Mouse (Mus musculus): Measurements from ENCODE around the gene Cables2. TPM values are rescaled to one million over a fixed set of nuclear protein-coding genes. Genes with fewer than 3 reads are reported as not detected.
"Not testable (repeated sequence)": the region's sequence is repeated elsewhere in the genome, so short reads cannot be mapped to it uniquely, and the experiment has no call there.

Cables2 gene
- polyA plus RNA-seq, 1 experiment: 10.3 TPM

- no peak overlapping the region for H3K4me3 ChIP-seq (ENCODE audit: insufficient read depth, low read length)
- TF ChIP-seq CTCF (IDR thresholded peaks at IDR 0.05; ENCODE audit: low read depth, low read length): no peak
- TF ChIP-seq POLR2A (IDR thresholded peaks at IDR 0.05; ENCODE audit: borderline replicate concordance, low read depth, low read length): no peak
- H3K27ac ChIP-seq (ENCODE audit: insufficient read depth, low read depth, low read length): peak overlapping the region; percentile 6; the same call in 1 of the 2 replicates
- H3K4me1 ChIP-seq (ENCODE audit: control insufficient read depth, insufficient read depth, low read length): peaks cover 24% of the 10 kb centered on the region
Observed at GRCm38 (mm10) chr2:180270537-180271255, 2.6 kb downstream of the Cables2 start.

- TF ChIP-seq POLR2A (IDR thresholded peaks at IDR 0.05; ENCODE audit: borderline replicate concordance, low read depth, low read length): no peak
- no peak for TF ChIP-seq CTCF (IDR thresholded peaks at IDR 0.05; ENCODE audit: low read depth, low read length)
- Histone ChIP-seq H3K4me1 (ENCODE audit: control insufficient read depth, insufficient read depth, low read length) (peaks cover 24% of the 10 kb centered on the region), H3K4me3 (ENCODE audit: insufficient read depth, low read length) (no peak overlapping the region), H3K27ac (ENCODE audit: insufficient read depth, low read depth, low read length) (no peak overlapping the region)
Observed at GRCm38 (mm10) chr2:180269329-180269728, 4.0 kb downstream of the Cables2 start.

GRCm38 (mm10) chr2:180267955-180268354 lies 5.3 kb downstream of the Cables2 start:
- TF ChIP-seq CTCF (IDR thresholded peaks at IDR 0.05; ENCODE audit: low read depth, low read length): no peak
- no peak for TF ChIP-seq POLR2A (IDR thresholded peaks at IDR 0.05; ENCODE audit: borderline replicate concordance, low read depth, low read length)
- H3K4me1 ChIP-seq (ENCODE audit: control insufficient read depth, insufficient read depth, low read length): peaks cover 24% of the 10 kb centered on the region
- H3K27ac ChIP-seq (ENCODE audit: insufficient read depth, low read depth, low read length): no peak overlapping the region
- no peak overlapping the region for H3K4me3 ChIP-seq (ENCODE audit: insufficient read depth, low read length)

- no peak overlapping the region for H3K27ac ChIP-seq (ENCODE audit: insufficient read depth, low read depth, low read length)
- no peak for TF ChIP-seq POLR2A (IDR thresholded peaks at IDR 0.05; ENCODE audit: borderline replicate concordance, low read depth, low read length)
- no peak for TF ChIP-seq CTCF (IDR thresholded peaks at IDR 0.05; ENCODE audit: low read depth, low read length)
Observed at GRCm38 (mm10) chr2:180262891-180263290, 10.4 kb downstream of the Cables2 start.

GRCm38 (mm10) chr2:180262441-180262840 lies 10.9 kb downstream of the Cables2 start:
- Histone ChIP-seq H3K4me1 (ENCODE audit: control insufficient read depth, insufficient read depth, low read length) (no peaks in the 10 kb centered on the region), H3K27ac (ENCODE audit: insufficient read depth, low read depth, low read length) (no peak overlapping the region), H3K4me3 (ENCODE audit: insufficient read depth, low read length) (no peak overlapping the region)
- TF ChIP-seq CTCF (IDR thresholded peaks at IDR 0.05; ENCODE audit: low read depth, low read length) (no peak), POLR2A (IDR thresholded peaks at IDR 0.05; ENCODE audit: borderline replicate concordance, low read depth, low read length) (no peak)

More at GRCm38 (mm10) chr2:180262891-180263290, 10.4 kb downstream of the Cables2 start:
- H3K4me3 ChIP-seq (ENCODE audit: insufficient read depth, low read length): no peak overlapping the region
- H3K4me1 ChIP-seq (ENCODE audit: control insufficient read depth, insufficient read depth, low read length): no peaks in the 10 kb centered on the region

- Histone ChIP-seq H3K27ac (ENCODE audit: insufficient read depth, low read depth, low read length) (no peak overlapping the region), H3K4me1 (ENCODE audit: control insufficient read depth, insufficient read depth, low read length) (no peaks in the 10 kb centered on the region), H3K4me3 (ENCODE audit: insufficient read depth, low read length) (no peak overlapping the region)
- no peak for TF ChIP-seq POLR2A (IDR thresholded peaks at IDR 0.05; ENCODE audit: borderline replicate concordance, low read depth, low read length)
- TF ChIP-seq CTCF (IDR thresholded peaks at IDR 0.05; ENCODE audit: low read depth, low read length): no peak
Observed at GRCm38 (mm10) chr2:180261901-180262300, 11.4 kb downstream of the Cables2 start.

- H3K4me1 ChIP-seq (ENCODE audit: control insufficient read depth, insufficient read depth, low read length): no peaks in the 10 kb centered on the region
- H3K4me3 ChIP-seq (ENCODE audit: insufficient read depth, low read length): no peak overlapping the region
- no peak overlapping the region for H3K27ac ChIP-seq (ENCODE audit: insufficient read depth, low read depth, low read length)
- no peak for TF ChIP-seq CTCF (IDR thresholded peaks at IDR 0.05; ENCODE audit: low read depth, low read length)
- TF ChIP-seq POLR2A (IDR thresholded peaks at IDR 0.05; ENCODE audit: borderline replicate concordance, low read depth, low read length): no peak
Observed at GRCm38 (mm10) chr2:180260610-180261480, 12.5 kb downstream of the Cables2 start.

- not testable (repeated sequence) for H3K27ac ChIP-seq (ENCODE audit: insufficient read depth, low read depth, low read length); H3K4me1 ChIP-seq (ENCODE audit: control insufficient read depth, insufficient read depth, low read length); H3K4me3 ChIP-seq (ENCODE audit: insufficient read depth, low read length)
Observed at GRCm38 (mm10) chr2:180259826-180260609, 13.3 kb downstream of the Cables2 start.

GRCm38 (mm10) chr2:180258951-180259484 lies 14.3 kb downstream of the Cables2 start:
- H3K27ac ChIP-seq (ENCODE audit: insufficient read depth, low read depth, low read length); H3K4me1 ChIP-seq (ENCODE audit: control insufficient read depth, insufficient read depth, low read length); H3K4me3 ChIP-seq (ENCODE audit: insufficient read depth, low read length): not testable (repeated sequence)
